Mouse (Mus musculus) intestine, postnatal 0 days (tissue): ENCODE data around the gene Ubac2. TPM values are rescaled to one million over a fixed set of nuclear protein-coding genes. Genes with fewer than 3 reads are reported as not detected.

Source experiments
- ATAC-seq: fragments of 200-750 bp; cut with Nextera tagmentation; 2 replicates; pipeline ENCODE4 v1.8.0; 2017; ENCODE audit warnings: mild to moderate bottlenecking, moderate TSS enrichment, moderate library complexity
- H3K27ac ChIP-seq: fragments of 300-500 bp; sonication (generic); 2 replicates; pipeline ENCODE4 v1.5.1; 2014; ENCODE audit warnings: mild to moderate bottlenecking, low read depth, low read length, moderate library complexity
- H3K27me3 ChIP-seq: fragments of 300-500 bp; sonication (generic); replicated peaks from 2 replicates; pipeline ENCODE4 v1.6.1; 2014; ENCODE audit warnings: low read length, mixed read lengths; ENCODE audit not compliant: control insufficient read depth, insufficient read depth
- H3K36me3 ChIP-seq: fragments of 300-500 bp; sonication (generic); 2 replicates; pipeline ENCODE4 v1.6.1; 2014; ENCODE audit warnings: mild to moderate bottlenecking, moderate library complexity; ENCODE audit not compliant: control insufficient read depth, insufficient read depth
- H3K4me1 ChIP-seq: fragments of 300-500 bp; sonication (generic); replicated peaks from 2 replicates; pipeline ENCODE4 v1.6.1; 2014; ENCODE audit warnings: antibody characterized with exemption, low read length, mixed read lengths; ENCODE audit not compliant: control insufficient read depth, insufficient read depth
- H3K4me2 ChIP-seq: fragments of 300-500 bp; sonication (generic); replicated peaks from 2 replicates; pipeline ENCODE4 v1.6.1; 2014; ENCODE audit warnings: low read depth, mild to moderate bottlenecking, moderate library complexity
- H3K4me3 ChIP-seq: fragments of 300-500 bp; sonication (generic); 2 replicates; pipeline ENCODE4 v1.5.1; 2014; ENCODE audit warnings: low read depth, low read length
- H3K9ac ChIP-seq: fragments of 300-500 bp; sonication (generic); 2 replicates; pipeline ENCODE4 v1.6.1; 2014; ENCODE audit warnings: mild to moderate bottlenecking, low read depth, low read length
- H3K9me3 ChIP-seq: fragments of 300-500 bp; sonication (generic); 2 replicates; pipeline ENCODE4 v1.6.1; 2016; ENCODE audit warnings: mixed run types; ENCODE audit not compliant: control insufficient read depth
- CTCF ChIP-seq: sonication (generic); IDR thresholded peaks from 2 replicates; pipeline ENCODE4 v1.5.1; 2016; ENCODE audit warnings: low read depth, mild to moderate bottlenecking, control low read depth, antibody characterized with exemption, moderate library complexity
- WGBS: fragments of 180-500 bp; shearing (Covaris S2); extraction: QIAGEN DNeasy Blood & Tissue Kit; methylation state at CpG from one replicate; pipeline ENCODE4 v1.1.7; 2014; 5-methylcytosine and 5-hydroxymethylcytosine counted together
- polyA plus RNA-seq: library from polyadenylated mRNA; unstranded; fragments of >200 nt; fragmentation: Nextera tagmentation; extraction: Ambion mirVana; gene quantifications from 2 replicates; pipeline ENCODE4 v1.2.1, GENCODE M21; 2015

Ubac2 gene
- polyA plus RNA-seq, 1 experiment from 2014 or later, result 39.2 TPM

DNA sequence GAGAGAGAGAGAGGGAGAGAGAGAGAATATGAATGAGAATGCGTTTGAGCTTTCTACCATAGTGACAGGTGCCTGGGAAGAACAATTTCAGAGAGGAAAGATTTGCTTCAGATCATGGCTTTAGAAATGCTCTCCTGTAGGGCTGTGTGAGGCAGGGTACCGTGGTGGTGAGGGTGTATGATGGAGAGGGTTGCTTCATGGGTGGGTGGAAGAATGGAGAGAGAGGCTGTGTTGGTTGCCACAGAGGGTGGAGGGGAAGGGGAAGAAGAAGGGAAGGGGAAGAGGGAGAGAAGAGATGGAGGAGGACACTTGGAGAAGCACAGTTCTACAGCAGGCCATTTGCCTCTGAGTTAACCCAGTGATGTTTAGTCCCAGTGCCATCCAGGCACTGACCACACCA, 19.4 kb downstream of the Ubac2 start:
- Histone ChIP-seq H3K4me2 (no peak overlapping the region), H3K36me3 (peaks cover 6% of the 10 kb centered on the region; the same call in 1 of the 2 replicates), H3K4me1 (no peaks in the 10 kb centered on the region), H3K27me3 (no peaks in the 10 kb centered on the region), H3K27ac (no peak overlapping the region), H3K9me3 (no peaks in the 10 kb centered on the region), H3K4me3 (no peak overlapping the region), H3K9ac (no peak overlapping the region)
- WGBS, result 90% methylated on average over 2 of the region's 2 CpGs
- ATAC-seq, result no peak
- TF ChIP-seq CTCF, result no peak

DNA sequence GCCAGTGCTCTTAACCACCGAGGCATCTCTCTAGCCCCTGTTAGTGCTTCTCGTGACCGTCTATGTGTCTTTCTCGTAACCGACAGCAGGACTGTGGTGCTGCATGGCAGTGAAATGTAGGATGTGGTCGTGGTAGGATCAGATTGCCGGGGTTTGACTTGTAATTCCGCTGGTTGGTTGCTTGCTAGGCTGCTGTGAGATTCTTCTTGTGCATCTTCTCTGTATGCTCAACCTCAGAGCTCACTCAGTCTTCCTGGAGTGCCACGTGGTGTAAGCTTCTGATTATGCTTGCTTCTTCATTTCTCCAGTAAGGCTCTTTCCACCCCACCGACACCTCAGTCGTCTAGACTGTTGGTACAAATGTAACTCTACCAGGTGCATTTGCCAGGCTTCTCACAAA, 20.1 kb downstream of the Ubac2 start:
- no peaks in the 10 kb centered on the region for H3K9me3 ChIP-seq
- H3K27ac ChIP-seq, result no peak overlapping the region
- no peak overlapping the region for H3K4me2 ChIP-seq
- H3K9ac ChIP-seq, result no peak overlapping the region
- ATAC-seq, result no peak
- TF ChIP-seq CTCF, result no peak
- no peaks in the 10 kb centered on the region for H3K4me1 ChIP-seq
- H3K4me3 ChIP-seq, result no peak overlapping the region
- peaks cover 6% of the 10 kb centered on the region; the same call in 1 of the 2 replicates for H3K36me3 ChIP-seq
- 86% methylated on average over 11 of the region's 11 CpGs for WGBS
- H3K27me3 ChIP-seq, result no peaks in the 10 kb centered on the region

DNA sequence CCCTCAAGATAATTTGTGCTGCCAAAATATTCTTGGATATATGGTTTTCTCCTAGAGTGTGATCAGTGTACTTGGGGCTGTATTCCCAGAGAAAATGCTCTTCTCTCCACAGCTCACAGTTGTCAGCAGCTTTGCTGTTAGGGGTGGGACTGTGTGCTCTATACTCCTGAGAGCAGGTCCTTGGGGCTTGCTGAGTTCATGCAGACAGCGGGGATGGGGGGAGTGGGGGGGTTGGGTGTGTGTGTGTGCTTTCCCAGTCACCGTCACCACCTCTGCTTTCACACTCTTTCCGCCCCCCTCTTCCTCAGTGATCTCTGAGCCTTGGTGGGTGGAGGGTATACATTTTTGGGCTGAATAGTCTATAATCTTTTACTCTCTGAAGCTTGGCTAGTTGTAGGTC, 20.7 kb downstream of the Ubac2 start:
- no peaks in the 10 kb centered on the region for H3K4me1 ChIP-seq
- no peak overlapping the region for H3K9ac ChIP-seq
- no peak for TF ChIP-seq CTCF
- H3K36me3 ChIP-seq, result peaks cover 6% of the 10 kb centered on the region; the same call in 1 of the 2 replicates
- H3K9me3 ChIP-seq, result no peaks in the 10 kb centered on the region
- no peak overlapping the region for H3K4me3 ChIP-seq
- ATAC-seq, result no peak
- H3K4me2 ChIP-seq, result no peak overlapping the region
- WGBS, result 83% methylated on average over 3 of the region's 3 CpGs
- no peaks in the 10 kb centered on the region for H3K27me3 ChIP-seq
- no peak overlapping the region for H3K27ac ChIP-seq

DNA sequence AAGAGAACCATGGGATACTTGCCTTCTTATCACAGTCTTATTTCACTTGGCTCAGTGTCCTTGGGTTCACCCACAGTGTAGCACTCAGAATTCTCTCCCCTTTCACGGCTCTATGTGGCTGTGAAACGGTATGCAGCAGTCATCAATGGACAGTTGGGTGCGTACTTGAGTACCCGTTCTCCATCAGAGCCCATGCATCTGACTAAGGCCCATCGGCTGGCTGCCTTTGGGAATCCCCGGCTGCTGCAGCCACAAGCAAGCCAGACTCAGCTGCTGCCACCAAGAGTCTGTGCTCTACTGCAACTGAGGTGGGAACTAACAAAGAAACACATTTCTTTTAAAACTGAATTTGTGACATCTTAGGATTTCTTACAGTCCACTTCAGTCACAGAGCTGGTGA, 23.1 kb downstream of the Ubac2 start:
- Histone ChIP-seq H3K27me3 (no peaks in the 10 kb centered on the region), H3K36me3 (peaks cover 10% of the 10 kb centered on the region; the same call in 1 of the 2 replicates), H3K4me3 (no peak overlapping the region), H3K27ac (no peak overlapping the region), H3K9ac (no peak overlapping the region), H3K9me3 (no peaks in the 10 kb centered on the region), H3K4me1 (no peaks in the 10 kb centered on the region), H3K4me2 (no peak overlapping the region)
- TF ChIP-seq CTCF, result no peak
- ATAC-seq, result no peak
- WGBS, result 90% methylated on average over 6 of the region's 6 CpGs

DNA sequence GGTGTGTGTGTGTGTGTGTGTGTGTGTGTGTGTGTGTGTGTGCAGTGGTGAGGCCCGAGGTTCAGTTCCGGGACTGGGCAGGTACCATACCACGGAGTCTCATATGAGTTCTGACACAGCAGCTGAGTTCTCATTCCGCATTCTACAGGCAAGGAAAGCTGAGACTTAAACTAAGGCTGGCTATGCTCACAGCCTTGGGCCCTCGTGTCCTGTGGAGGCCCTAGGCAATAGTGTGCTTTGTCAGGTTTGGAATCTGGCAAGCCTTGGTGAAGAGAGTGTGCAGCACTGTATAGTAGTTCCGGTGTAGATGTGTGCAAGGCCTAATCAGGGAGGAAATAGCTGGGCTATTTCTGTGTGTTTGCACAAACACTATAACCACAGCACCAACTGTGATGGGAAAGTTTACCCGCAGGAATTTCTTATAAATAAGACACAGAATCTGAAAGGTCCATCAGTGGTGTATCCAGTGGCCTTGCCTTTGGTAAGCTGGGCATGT, 25.0 kb downstream of the Ubac2 start:
- H3K27me3 ChIP-seq, result no peaks in the 10 kb centered on the region
- ATAC-seq, result no peak

DNA sequence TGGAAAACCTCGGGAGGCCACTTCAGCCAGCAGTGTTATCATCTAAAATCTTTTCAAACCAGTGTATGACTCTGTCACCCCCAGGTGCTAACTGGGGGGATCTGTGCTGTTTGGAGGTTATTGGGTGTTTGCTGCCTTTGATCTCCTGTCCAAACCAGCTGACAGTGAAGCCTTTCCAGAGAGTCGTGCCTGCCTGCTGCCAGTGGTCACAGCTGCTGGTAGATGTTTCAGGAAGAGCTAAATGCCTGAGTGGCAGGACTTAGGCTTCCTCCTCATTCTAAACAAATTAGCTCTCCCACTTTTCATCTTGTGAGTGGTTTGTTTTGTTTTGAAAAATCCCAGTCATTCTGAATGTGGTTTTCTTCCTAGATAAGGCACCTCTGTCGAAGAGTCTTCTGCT, 26.3 kb downstream of the Ubac2 start:
- H3K36me3 ChIP-seq, result peaks cover 36% of the 10 kb centered on the region
- no peak overlapping the region for H3K27ac ChIP-seq
- no peak overlapping the region for H3K4me2 ChIP-seq
- H3K4me1 ChIP-seq, result no peaks in the 10 kb centered on the region
- no peak for TF ChIP-seq CTCF
- no peak overlapping the region for H3K4me3 ChIP-seq
- no peaks in the 10 kb centered on the region for H3K27me3 ChIP-seq
- H3K9ac ChIP-seq, result no peak overlapping the region
- H3K9me3 ChIP-seq, result no peaks in the 10 kb centered on the region
- ATAC-seq, result no peak
- WGBS, result 38% methylated on average over 3 of the region's 3 CpGs

More for the DNA sequence above, 25.0 kb downstream of the Ubac2 start:
- Histone ChIP-seq H3K36me3 (peaks cover 24% of the 10 kb centered on the region), H3K27ac (no peak overlapping the region), H3K9ac (no peak overlapping the region), H3K4me2 (no peak overlapping the region), H3K9me3 (no peaks in the 10 kb centered on the region), H3K4me1 (no peaks in the 10 kb centered on the region), H3K4me3 (no peak overlapping the region)
- 85% methylated on average over 7 of the region's 7 CpGs for WGBS
- TF ChIP-seq CTCF, result no peak
